Mouse (Mus musculus): ENCODE measurements at regions not wholly inside any gene's neighbourhood (a gene's known extent, or its start where the extent isn't known, plus 50 kb on each side); places are given as distances from the start of the nearest gene placed in this dataset.
"Not testable (repeated sequence)": the region's sequence is repeated elsewhere in the genome, so short reads cannot be mapped to it uniquely, and the experiment has no call there.

DNA sequence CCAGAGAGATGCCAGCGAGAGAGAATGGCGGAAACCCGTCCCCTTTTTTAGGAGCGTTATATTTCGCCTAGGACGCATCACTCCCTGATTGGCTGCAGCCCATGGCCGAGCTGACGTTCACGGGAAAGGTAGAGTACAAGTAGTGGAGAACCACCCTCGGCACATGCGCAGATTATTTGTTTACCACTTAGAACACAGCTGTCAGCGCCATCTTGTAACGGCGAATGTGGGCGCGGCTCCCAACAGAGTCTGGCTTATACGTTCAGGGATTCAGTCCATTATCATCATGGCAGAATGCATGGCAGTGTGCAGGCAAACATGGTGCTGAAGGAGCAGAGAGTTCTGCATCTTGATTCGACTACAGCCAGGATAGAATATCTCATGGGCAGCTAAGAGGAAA, 339.8 kb upstream of the Glra2 start:
- not testable (repeated sequence) for DNase-seq

GRCm38 (mm10) chrX:165631227-165631626, 304.0 kb upstream of the Glra2 start:
- DNase-seq = peak; percentile 0

- DNase-seq = no peak
These were observed 288.9 kb upstream of the Glra2 start for GRCm38 (mm10) chrX:165616078-165616477.

GRCm38 (mm10) chrX:165600782-165601181, 273.6 kb upstream of the Glra2 start:
- not testable (repeated sequence) for DNase-seq

Measured in kidney, postnatal 14 days (tissue).